Mouse (Mus musculus) MEL (cell line): ENCODE measurements around the gene Trim14. TPM values are rescaled to one million over a fixed set of nuclear protein-coding genes. Genes with fewer than 3 reads are reported as not detected.

Source experiments
- DNase-seq: peaks from one replicate; pipeline ENCODE4 v3.0.0; 2011; ENCODE audit warnings: low read depth, low spot score
- H3K27ac ChIP-seq: 2 replicates; pipeline ENCODE4 v1.5.1; 2012; ENCODE audit warnings: low read depth, mild to moderate bottlenecking, control low read depth, low read length, moderate library complexity; ENCODE audit not compliant: control insufficient read depth
- H3K27me3 ChIP-seq, 2 experiments: fragments of 150-350 bp in 1 of 2; sonication (generic) in 1 of 2; 2 replicates each; pipeline ENCODE4 v1.6.1; 2012; ENCODE audit warnings: low read length in 2 of 2, mild to moderate bottlenecking in 2 of 2, improper control_type of control experiment in 1 of 2, moderate library complexity in 1 of 2; ENCODE audit not compliant: insufficient read depth in 2 of 2, control insufficient read depth in 1 of 2
- H3K36me3 ChIP-seq, 2 experiments: 2 replicates each; pipeline ENCODE4 v1.6.1; 2012 to 2014; ENCODE audit warnings: low read length in 2 of 2, improper control_type of control experiment in 1 of 2, inconsistent platforms in 1 of 2, mild to moderate bottlenecking in 1 of 2; ENCODE audit not compliant: insufficient read depth in 2 of 2, control insufficient read depth in 1 of 2
- H3K4me1 ChIP-seq, 2 experiments: fragments of 150-350 bp in 1 of 2; sonication (generic) in 1 of 2; 2 replicates each; pipeline ENCODE4 v1.6.1; 2012; ENCODE audit warnings: low read length in 2 of 2, improper control_type of control experiment in 1 of 2, mild to moderate bottlenecking in 1 of 2; ENCODE audit not compliant: insufficient read depth in 2 of 2, control insufficient read depth in 1 of 2
- H3K4me3 ChIP-seq, 2 experiments: fragments of 150-350 bp in 1 of 2; sonication (generic) in 1 of 2; 2 replicates each; pipeline ENCODE4 v1.5.1; 2012; ENCODE audit warnings: low read depth in 2 of 2, low read length in 2 of 2, mild to moderate bottlenecking in 2 of 2, moderate library complexity in 2 of 2, control low read depth in 1 of 2, improper control_type of control experiment in 1 of 2; ENCODE audit not compliant: control insufficient read depth in 1 of 2, insufficient read depth in 1 of 2
- H3K79me2 ChIP-seq: 2 replicates; pipeline ENCODE4 v1.6.1; 2012; ENCODE audit warnings: mild to moderate bottlenecking, low read length, moderate library complexity; ENCODE audit not compliant: control insufficient read depth, poor library complexity, insufficient read depth
- H3K9ac ChIP-seq: 2 replicates; pipeline ENCODE4 v1.6.1; 2012; ENCODE audit warnings: low read depth, mild to moderate bottlenecking, control low read depth, low read length, moderate library complexity; ENCODE audit not compliant: control insufficient read depth, poor library complexity, severe bottlenecking
- H3K9me3 ChIP-seq: fragments of 150-350 bp; sonication (generic); replicated peaks from 2 replicates; pipeline ENCODE4 v1.6.1; 2012; ENCODE audit warnings: mild to moderate bottlenecking, low read length, improper control_type of control experiment, moderate library complexity; ENCODE audit not compliant: insufficient read depth
- BHLHE40 ChIP-seq: IDR thresholded peaks from 2 replicates; pipeline ENCODE4 v1.6.1; 2012; ENCODE audit warnings: low read depth, mild to moderate bottlenecking, inconsistent platforms, low read length, improper control_type of control experiment, borderline replicate concordance
- CHD1 ChIP-seq: IDR thresholded peaks from 2 replicates; pipeline ENCODE4 v1.6.1; 2012; ENCODE audit warnings: low read depth, mild to moderate bottlenecking, inconsistent platforms, low read length, improper control_type of control experiment
- CHD2 ChIP-seq: IDR thresholded peaks from 2 replicates; pipeline ENCODE4 v1.6.1; 2011; ENCODE audit warnings: low read length, improper control_type of control experiment
- CTCF ChIP-seq, 3 experiments: IDR thresholded peaks in 2 of 3; conservative IDR thresholded peaks in 1 of 3; 2 replicates each; pipeline ENCODE4 v1.5.1; 2011 to 2012; ENCODE audit warnings: low read length in 3 of 3, low read depth in 2 of 3, mild to moderate bottlenecking in 2 of 3, improper control_type of control experiment in 1 of 3, inconsistent platforms in 1 of 3, mixed read lengths in 1 of 3, moderate library complexity in 1 of 3; ENCODE audit not compliant: control insufficient read depth in 1 of 3, insufficient read depth in 1 of 3, poor library complexity in 1 of 3, severe bottlenecking in 1 of 3
- E2F4 ChIP-seq: IDR thresholded peaks from 2 replicates; pipeline ENCODE4 v1.6.1; 2011; ENCODE audit warnings: low read depth, low read length, improper control_type of control experiment, borderline replicate concordance
- ELF1 ChIP-seq: IDR thresholded peaks from 2 replicates; pipeline ENCODE4 v1.6.1; 2014; ENCODE audit warnings: low read depth, mild to moderate bottlenecking, inconsistent platforms, low read length, improper control_type of control experiment, moderate library complexity
- GABPA ChIP-seq: IDR thresholded peaks from 2 replicates; pipeline ENCODE4 v1.6.1; 2012; ENCODE audit warnings: low read depth, mild to moderate bottlenecking, inconsistent platforms, low read length, improper control_type of control experiment, moderate library complexity
- GATA1 ChIP-seq: IDR thresholded peaks from 2 replicates; pipeline ENCODE4 v1.6.1; 2011; ENCODE audit warnings: low read depth, low read length, improper control_type of control experiment
- KAT2A ChIP-seq: conservative IDR thresholded peaks from 2 replicates; pipeline ENCODE4 v1.6.1; 2012; ENCODE audit warnings: low read depth, low read length, improper control_type of control experiment, inconsistent platforms
- MEF2A ChIP-seq: IDR thresholded peaks from 2 replicates; pipeline ENCODE4 v1.6.1; 2014; ENCODE audit warnings: low read depth, mild to moderate bottlenecking, inconsistent platforms, low read length, improper control_type of control experiment; ENCODE audit not compliant: poor library complexity, insufficient replicate concordance, severe bottlenecking; ENCODE audit errors: extremely low read depth
- MYB ChIP-seq: IDR thresholded peaks from 2 replicates; pipeline ENCODE4 v1.6.1; 2011; ENCODE audit warnings: mild to moderate bottlenecking, low read depth, low read length, improper control_type of control experiment
- MYC ChIP-seq: IDR thresholded peaks from 2 replicates; pipeline ENCODE4 v1.6.1; 2011; ENCODE audit warnings: low read depth, mild to moderate bottlenecking, low read length, improper control_type of control experiment, moderate library complexity
- NELFE ChIP-seq: IDR thresholded peaks from 2 replicates; pipeline ENCODE4 v1.6.1; 2011; ENCODE audit warnings: low read depth, low read length, improper control_type of control experiment
- NRF1 ChIP-seq: IDR thresholded peaks from 2 replicates; pipeline ENCODE4 v1.6.1; 2014; ENCODE audit warnings: low read depth, mild to moderate bottlenecking, inconsistent platforms, low read length, improper control_type of control experiment, moderate library complexity; ENCODE audit not compliant: poor library complexity, insufficient read depth, severe bottlenecking
- POLR2A ChIP-seq, 2 experiments: IDR thresholded peaks; 2 replicates each; pipeline ENCODE4 v1.6.1; 2011 to 2012; ENCODE audit warnings: low read length in 2 of 2, mild to moderate bottlenecking in 2 of 2, control low read depth in 1 of 2, improper control_type of control experiment in 1 of 2, low read depth in 1 of 2, moderate library complexity in 1 of 2; ENCODE audit not compliant: control insufficient read depth in 1 of 2, insufficient read depth in 1 of 2, poor library complexity in 1 of 2
- POLR2AphosphoS2 ChIP-seq: IDR thresholded peaks from 2 replicates; pipeline ENCODE4 v1.6.1; 2011; ENCODE audit warnings: low read length, improper control_type of control experiment
- RAD21 ChIP-seq: IDR thresholded peaks from 2 replicates; pipeline ENCODE4 v1.6.1; 2011; ENCODE audit warnings: mild to moderate bottlenecking, low read depth, low read length, improper control_type of control experiment
- RCOR1 ChIP-seq: IDR thresholded peaks from 2 replicates; pipeline ENCODE4 v1.6.1; 2012; ENCODE audit warnings: low read depth, mild to moderate bottlenecking, inconsistent platforms, low read length, improper control_type of control experiment
- SIN3A ChIP-seq: IDR thresholded peaks from 2 replicates; pipeline ENCODE4 v1.6.1; 2012; ENCODE audit warnings: low read length, improper control_type of control experiment, inconsistent platforms
- SMC3 ChIP-seq: IDR thresholded peaks from 2 replicates; pipeline ENCODE4 v1.6.1; 2011; ENCODE audit warnings: low read depth, low read length, improper control_type of control experiment
- TCF12 ChIP-seq: IDR thresholded peaks from 2 replicates; pipeline ENCODE4 v1.6.1; 2014; ENCODE audit warnings: low read depth, mild to moderate bottlenecking, inconsistent platforms, low read length, improper control_type of control experiment, moderate library complexity
- UBTF ChIP-seq: IDR thresholded peaks from 2 replicates; pipeline ENCODE4 v1.6.1; 2012; ENCODE audit warnings: low read depth, mild to moderate bottlenecking, inconsistent platforms, low read length, improper control_type of control experiment, moderate library complexity, borderline replicate concordance; ENCODE audit not compliant: insufficient read depth
- USF2 ChIP-seq, 2 experiments: IDR thresholded peaks; 2 replicates each; pipeline ENCODE4 v1.6.1; 2011 to 2012; ENCODE audit warnings: improper control_type of control experiment in 2 of 2, low read length in 2 of 2, borderline replicate concordance in 1 of 2, inconsistent platforms in 1 of 2, low read depth in 1 of 2, mild to moderate bottlenecking in 1 of 2; ENCODE audit not compliant: insufficient read depth in 1 of 2
- ZC3H11A ChIP-seq: IDR thresholded peaks from 2 replicates; pipeline ENCODE4 v1.6.1; 2012; ENCODE audit warnings: low read depth, mild to moderate bottlenecking, inconsistent platforms, low read length, improper control_type of control experiment
- ZKSCAN1 ChIP-seq: IDR thresholded peaks from 2 replicates; pipeline ENCODE4 v1.6.1; 2012; ENCODE audit warnings: low read depth, mild to moderate bottlenecking, inconsistent platforms, low read length, improper control_type of control experiment, moderate library complexity
- ZMIZ1 ChIP-seq: IDR thresholded peaks from 2 replicates; pipeline ENCODE4 v1.6.1; 2012; ENCODE audit warnings: low read depth, mild to moderate bottlenecking, inconsistent platforms, low read length, improper control_type of control experiment, moderate library complexity
- ZNF384 ChIP-seq: IDR thresholded peaks from 2 replicates; pipeline ENCODE4 v1.6.1; 2012; ENCODE audit warnings: low read depth, mild to moderate bottlenecking, inconsistent platforms, low read length, improper control_type of control experiment
- polyA plus RNA-seq, 2 experiments: library from polyadenylated mRNA; stranded (reverse) in 1 of 2; unstranded in 1 of 2; fragments of >175 nt in 1 of 2; fragments of >200 nt in 1 of 2; gene quantifications; 2 replicates each; pipeline versions ENCODE4 v1.2.1 to v1.2.4; 2012; ENCODE audit warnings: low replicate concordance in 2 of 2, low read depth in 1 of 2; ENCODE audit not compliant: insufficient read length in 2 of 2, insufficient read depth in 1 of 2, missing spikeins in 1 of 2
- total RNA-seq: library from RNA; depleted of rRNA; stranded (reverse); fragments of 300-350 nt; gene quantifications from 2 replicates; pipeline ENCODE4 v1.2.3, GENCODE M21; 2012

The Trim14 gene
- total and polyA plus RNA-seq, 3 experiments = 1.1 to 5.1 TPM; not detected in 1

GRCm38 (mm10) chr4:46546709-46547108, 10.8 kb upstream of the Trim14 start:
- H3K27me3 ChIP-seq = no peaks in the 10 kb centered on the region
- H3K4me1 ChIP-seq = peaks cover 0 to 12% of the 10 kb centered on the region in 2 experiments; a peak in 2 of 4 replicates
- H3K4me3 ChIP-seq = no peak overlapping the region
- H3K27ac ChIP-seq = no peak overlapping the region
- no peak overlapping the region for H3K9ac ChIP-seq
- TF ChIP-seq BHLHE40 = no peak
- no peak for TF ChIP-seq ELF1
- TF ChIP-seq GABPA = no peak
- TF ChIP-seq CHD2 = no peak
- no peak for TF ChIP-seq POLR2A (IDR thresholded peaks at IDR 0.05; ENCODE audit: control insufficient read depth in 1 of 2, insufficient read depth in 1 of 2, low read depth in 1 of 2, low read length in 2 of 2, poor library complexity in 1 of 2)
- TF ChIP-seq SMC3 = no peak
- no peak for TF ChIP-seq ZNF384
- TF ChIP-seq ZKSCAN1 = no peak
- no peak for TF ChIP-seq UBTF
- TF ChIP-seq GATA1 = no peak
- no peak for TF ChIP-seq KAT2A
- TF ChIP-seq MYB = no peak
- TF ChIP-seq ZC3H11A = no peak
- TF ChIP-seq, all 39 proteins: peak for 0
- Histone ChIP-seq H3K9me3 (no peaks in the 10 kb centered on the region), H3K79me2 (no peaks in the 10 kb centered on the region), H3K36me3 (no peaks in the 10 kb centered on the region)
- no peak for DNase-seq

DNA sequence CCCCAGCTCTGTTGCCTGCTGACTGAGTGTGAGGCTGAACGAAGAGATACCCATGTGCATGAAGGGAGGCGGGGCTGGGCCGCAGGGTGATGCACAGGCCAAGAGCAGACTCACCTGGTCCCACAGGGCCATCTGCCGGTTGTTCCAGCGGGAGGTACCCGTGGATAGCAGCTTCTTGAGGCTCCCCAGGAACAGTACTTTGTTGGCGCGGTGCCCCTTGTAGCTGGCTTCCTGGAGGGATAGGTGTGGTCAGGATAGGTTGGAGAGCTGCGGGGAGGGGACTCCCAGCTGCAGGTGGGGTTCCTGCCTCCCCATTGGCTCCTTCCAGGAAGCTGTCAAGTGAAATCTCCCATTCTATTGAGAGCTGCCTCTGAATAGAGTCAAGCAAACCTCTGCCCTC, 9.6 kb upstream of the Trim14 start:
- H3K27ac ChIP-seq = no peak overlapping the region
- H3K79me2 ChIP-seq = no peaks in the 10 kb centered on the region
- no peak overlapping the region for H3K9ac ChIP-seq
- no peaks in the 10 kb centered on the region for H3K9me3 ChIP-seq
- H3K36me3 ChIP-seq = no peaks in the 10 kb centered on the region
- H3K27me3 ChIP-seq = peaks cover 0 to 3% of the 10 kb centered on the region in 2 experiments; a peak in 2 of 4 replicates
- no peak overlapping the region for H3K4me3 ChIP-seq
- DNase-seq = no peak
- H3K4me1 ChIP-seq = peaks cover 0 to 8% of the 10 kb centered on the region in 2 experiments; a peak in 2 of 4 replicates
- TF ChIP-seq MEF2A (no peak), MYC (no peak), USF2 (IDR thresholded peaks at IDR 0.05; ENCODE audit: borderline replicate concordance in 1 of 2, insufficient read depth in 1 of 2, low read depth in 1 of 2, low read length in 2 of 2) (no peak), TCF12 (no peak), GABPA (no peak), RCOR1 (no peak), UBTF (no peak), SMC3 (no peak), CHD1 (no peak), SIN3A (no peak), E2F4 (no peak), POLR2AphosphoS2 (no peak), MYB (no peak), POLR2A (IDR thresholded peaks at IDR 0.05; ENCODE audit: control insufficient read depth in 1 of 2, insufficient read depth in 1 of 2, low read depth in 1 of 2, low read length in 2 of 2, poor library complexity in 1 of 2) (no peak), NRF1 (no peak), ZMIZ1 (no peak), CTCF (IDR thresholded peaks at IDR 0.05 in 2 of 3, conservative IDR thresholded peaks at IDR 0.05 in 1 of 3; ENCODE audit: control insufficient read depth in 1 of 3, insufficient read depth in 1 of 3, low read depth in 2 of 3, low read length in 3 of 3, poor library complexity in 1 of 3, severe bottlenecking in 1 of 3) (no peak), RAD21 (no peak), CHD2 (no peak), NELFE (no peak)
